Mouse (Mus musculus): ENCODE data around the gene Psmd13. TPM values are rescaled to one million over a fixed set of nuclear protein-coding genes. Genes with fewer than 3 reads are reported as not detected.
A peak's percentile ranks its signal among the peaks of the same experiment; 100 is the strongest.

The Psmd13 gene
- 154 and 179 TPM in 2 replicates for polyA plus RNA-seq (2015; fragmentation: Nextera tagmentation; extraction: Ambion mirVana)

- Histone ChIP-seq H3K4me1 (replicated peaks) (peaks cover 25% of the 10 kb centered on the region), H3K4me2 (peak within 1 kb of the TSS; percentile 87), H3K27me3 (no peaks in the 10 kb centered on the region), H3K27ac (peak within 1 kb of the TSS; percentile 95), H3K36me3 (peaks cover 20% of the 10 kb centered on the region), H3K9me3 (replicated peaks) (no peaks in the 10 kb centered on the region), H3K4me3 (peak within 1 kb of the TSS; percentile 98), H3K9ac (peak within 1 kb of the TSS; percentile 94)
- WGBS, result under 1% methylated on average over 58 of the region's 59 CpGs
- ATAC-seq (replicated peaks; ENCODE audit: insufficient number of reproducible peaks, insufficient read depth, low FRiP score, low read depth), result peak; percentile 95
Measured at GRCm38 (mm10) chr7:140881696-140882468, at the start of gene Psmd13, which contains the start of gene Sirt3. Psmd13 (plus strand) TSS chr7:140881968. Sirt3 (minus strand) TSS chr7:140882309.

- Histone ChIP-seq H3K36me3 (no peaks in the 10 kb centered on the region), H3K27ac (no peak overlapping the region), H3K27me3 (peaks cover 21% of the 10 kb centered on the region), H3K9me3 (replicated peaks) (no peaks in the 10 kb centered on the region), H3K9ac (no peak overlapping the region), H3K4me1 (replicated peaks) (peaks cover under 1% of the 10 kb centered on the region; the same call in 1 of the 2 replicates), H3K4me3 (no peak overlapping the region), H3K4me2 (no peak overlapping the region)
- ATAC-seq (replicated peaks; ENCODE audit: insufficient number of reproducible peaks, insufficient read depth, low FRiP score, low read depth), result no peak
- WGBS, result 81% methylated on average over 4 of the region's 4 CpGs
Measured at GRCm38 (mm10) chr7:140833341-140833740, 48.4 kb upstream of the Psmd13 start.

GRCm38 (mm10) chr7:140834968-140835757, 46.6 kb upstream of the Psmd13 start, which contains the start of gene Urah:
Urah (plus strand) TSS chr7:140835018.
- ATAC-seq (replicated peaks; ENCODE audit: insufficient number of reproducible peaks, insufficient read depth, low FRiP score, low read depth), result no peak
- 49% methylated on average over 20 of the region's 20 CpGs for WGBS

GRCm38 (mm10) chr7:140835758-140836087, 46.0 kb upstream of the Psmd13 start:
- Histone ChIP-seq H3K9me3 (replicated peaks) (no peaks in the 10 kb centered on the region), H3K36me3 (no peaks in the 10 kb centered on the region), H3K4me3 (no peak overlapping the region), H3K27ac (no peak overlapping the region), H3K27me3 (peaks cover 44% of the 10 kb centered on the region), H3K9ac (no peak overlapping the region), H3K4me1 (replicated peaks) (no peaks in the 10 kb centered on the region), H3K4me2 (no peak overlapping the region)
- no peak for ATAC-seq (replicated peaks; ENCODE audit: insufficient number of reproducible peaks, insufficient read depth, low FRiP score, low read depth)
- 90% methylated on average over 2 of the region's 2 CpGs for WGBS

More at GRCm38 (mm10) chr7:140834968-140835757, 46.6 kb upstream of the Psmd13 start, which contains the start of gene Urah:
- Histone ChIP-seq H3K27ac (no peak within 1 kb of the TSS), H3K4me3 (no peak within 1 kb of the TSS), H3K36me3 (no peaks in the 10 kb centered on the region), H3K4me2 (no peak within 1 kb of the TSS), H3K27me3 (peaks cover 39% of the 10 kb centered on the region), H3K9ac (no peak within 1 kb of the TSS), H3K9me3 (replicated peaks) (no peaks in the 10 kb centered on the region), H3K4me1 (replicated peaks) (no peaks in the 10 kb centered on the region)

- ATAC-seq (replicated peaks; ENCODE audit: insufficient number of reproducible peaks, insufficient read depth, low FRiP score, low read depth), result no peak
- Histone ChIP-seq H3K4me2 (no peak overlapping the region), H3K9me3 (replicated peaks) (no peaks in the 10 kb centered on the region), H3K36me3 (no peaks in the 10 kb centered on the region), H3K27me3 (peaks cover 52% of the 10 kb centered on the region), H3K27ac (no peak overlapping the region), H3K9ac (no peak overlapping the region), H3K4me1 (replicated peaks) (no peaks in the 10 kb centered on the region), H3K4me3 (no peak overlapping the region)
- 67% methylated on average over 9 of the region's 9 CpGs for WGBS
Measured at GRCm38 (mm10) chr7:140836243-140837115, 45.3 kb upstream of the Psmd13 start.

GRCm38 (mm10) chr7:140839556-140839955, 42.2 kb upstream of the Psmd13 start:
- Histone ChIP-seq H3K9ac (no peak overlapping the region), H3K4me3 (no peak overlapping the region), H3K27ac (no peak overlapping the region), H3K27me3 (peaks cover 83% of the 10 kb centered on the region), H3K9me3 (replicated peaks) (no peaks in the 10 kb centered on the region), H3K36me3 (no peaks in the 10 kb centered on the region), H3K4me2 (no peak overlapping the region), H3K4me1 (replicated peaks) (no peaks in the 10 kb centered on the region)
- ATAC-seq (replicated peaks; ENCODE audit: insufficient number of reproducible peaks, insufficient read depth, low FRiP score, low read depth), result no peak
- 55% methylated on average over 5 of the region's 5 CpGs for WGBS

- Histone ChIP-seq H3K9me3 (replicated peaks) (no peaks in the 10 kb centered on the region), H3K36me3 (no peaks in the 10 kb centered on the region), H3K27me3 (peaks cover 77% of the 10 kb centered on the region), H3K9ac (no peak overlapping the region), H3K4me3 (no peak overlapping the region), H3K27ac (no peak overlapping the region), H3K4me1 (replicated peaks) (peaks cover 5% of the 10 kb centered on the region; the same call in 1 of the 2 replicates), H3K4me2 (no peak overlapping the region)
- no peak for ATAC-seq (replicated peaks; ENCODE audit: insufficient number of reproducible peaks, insufficient read depth, low FRiP score, low read depth)
- WGBS, result 35% methylated on average over 19 of the region's 19 CpGs
Measured at GRCm38 (mm10) chr7:140840750-140841735, 40.7 kb upstream of the Psmd13 start.

GRCm38 (mm10) chr7:140843806-140844205, 38.0 kb upstream of the Psmd13 start:
- Histone ChIP-seq H3K4me2 (no peak overlapping the region), H3K4me3 (no peak overlapping the region), H3K36me3 (no peaks in the 10 kb centered on the region), H3K9ac (no peak overlapping the region), H3K9me3 (replicated peaks) (no peaks in the 10 kb centered on the region), H3K27me3 (peaks cover 59% of the 10 kb centered on the region), H3K27ac (no peak overlapping the region), H3K4me1 (replicated peaks) (peaks cover 12% of the 10 kb centered on the region)
- 69% methylated on average over 7 of the region's 7 CpGs for WGBS
- no peak for ATAC-seq (replicated peaks; ENCODE audit: insufficient number of reproducible peaks, insufficient read depth, low FRiP score, low read depth)

GRCm38 (mm10) chr7:140844905-140845665, 36.7 kb upstream of the Psmd13 start, which contains the start of gene Scgb1c1:
Scgb1c1 (plus strand) TSS chr7:140845547.
- Histone ChIP-seq H3K4me1 (replicated peaks) (peaks cover 12% of the 10 kb centered on the region), H3K9ac (no peak within 1 kb of the TSS), H3K9me3 (replicated peaks) (no peaks in the 10 kb centered on the region), H3K4me2 (no peak within 1 kb of the TSS), H3K27ac (no peak within 1 kb of the TSS), H3K27me3 (peaks cover 46% of the 10 kb centered on the region), H3K4me3 (no peak within 1 kb of the TSS), H3K36me3 (no peaks in the 10 kb centered on the region)
- ATAC-seq (replicated peaks; ENCODE audit: insufficient number of reproducible peaks, insufficient read depth, low FRiP score, low read depth), result peak; percentile 63
- 27% methylated on average over 14 of the region's 14 CpGs for WGBS

All from heart, embryonic 15.5 days (tissue).